11 mouse cellular contexts compared by ENCODE assay signal in genomic region chr9:61022371-61023026, GRCm38 (mm10).
A peak's percentile ranks its signal among the peaks of the same experiment; 100 is the strongest.
DNase-seq lines count a peak whose midpoint lies in the region; ATAC-seq lines count a peak whose summit lies in the region.
"Had no signal": no experiment of that assay in that cellular context is flagged by ENCODE, and none has a peak within 500 bp of the region (broad histone marks: within the 10 kb centered on the region; RNA-seq: fewer than 3 reads in every experiment).

No protein-coding gene starts in this region.

- H3K27ac ChIP-seq in liver, embryonic 15.5 days (replicated peaks) = no peak overlapping the region
- H3K27ac ChIP-seq in liver, embryonic 12.5 days = no peak overlapping the region
- H3K27ac ChIP-seq in hindbrain, embryonic 10.5 days = no peak overlapping the region
- H3K27ac ChIP-seq: hindbrain, embryonic 12.5 days had no signal

- DNase-seq in adrenal gland, adult (ENCODE audit: inconsistent age in 2 of 2, low spot score in 1 of 2) = peak; percentile 22 to 63
- no peak for DNase-seq in adrenal gland, postnatal 25 days
- peak; percentile 53 for DNase-seq in lung, postnatal 25 days (ENCODE audit: low spot score)
- DNase-seq in splenic B cell, adult 2 months (ENCODE audit: low read depth, low spot score) = peak; percentile 84
- no peak for DNase-seq in embryo, embryonic 10 days (ENCODE audit: low spot score)
- no peak for DNase-seq in hindbrain, embryonic 10.5 days (ENCODE audit: low spot score)
- DNase-seq: cerebellum, adult 11 months had no signal

- H3K4me1 ChIP-seq in liver, embryonic 15.5 days (replicated peaks) = no peaks in the 10 kb centered on the region; the same call in 1 of the 2 replicates
- no peaks in the 10 kb centered on the region for H3K4me1 ChIP-seq in liver, embryonic 12.5 days
- H3K4me1 ChIP-seq in hindbrain, embryonic 10.5 days (replicated peaks) = 0 out of 2 replicates have a peak, but pooled peaks cover 4% of the 10 kb centered on the region
- H3K4me1 ChIP-seq: embryonic facial prominence, embryonic 15.5 days; hindbrain, embryonic 12.5 days had no signal

- 19% methylated on average over 6 of the region's 6 CpGs for WGBS in liver, embryonic 15.5 days (ENCODE audit: insufficient replicate concordance)
- WGBS in liver, embryonic 12.5 days (ENCODE audit: insufficient replicate concordance) = 37% methylated on average over 6 of the region's 6 CpGs
- WGBS in hindbrain, embryonic 10.5 days = 85% methylated on average over 6 of the region's 6 CpGs

- ATAC-seq in liver, embryonic 15.5 days (ENCODE audit: insufficient read depth) = peak; percentile 44; the same call in 1 of the 2 replicates
- ATAC-seq in liver, embryonic 12.5 days = no peak

- no peak overlapping the region for H3K9ac ChIP-seq in liver, embryonic 15.5 days
- H3K9ac ChIP-seq in liver, embryonic 12.5 days = no peak overlapping the region
- H3K9ac ChIP-seq: embryonic facial prominence, embryonic 15.5 days; hindbrain, embryonic 12.5 days had no signal

- no peaks in the 10 kb centered on the region for H3K9me3 ChIP-seq in liver, embryonic 15.5 days (replicated peaks)
- 0 out of 2 replicates have a peak, but pooled peaks cover 4% of the 10 kb centered on the region for H3K9me3 ChIP-seq in liver, embryonic 12.5 days (replicated peaks)
- H3K9me3 ChIP-seq in hindbrain, embryonic 10.5 days = peaks cover 6% of the 10 kb centered on the region
- H3K9me3 ChIP-seq: embryonic facial prominence, embryonic 15.5 days; hindbrain, embryonic 12.5 days had no signal

- H3K4me3 ChIP-seq in liver, embryonic 15.5 days (replicated peaks) = no peak overlapping the region
- H3K4me3 ChIP-seq in liver, embryonic 12.5 days = no peak overlapping the region
- H3K4me3 ChIP-seq in hindbrain, embryonic 10.5 days = no peak overlapping the region
- H3K4me3 ChIP-seq: embryonic facial prominence, embryonic 15.5 days; hindbrain, embryonic 12.5 days had no signal

- no peak overlapping the region for H3K4me2 ChIP-seq in liver, embryonic 15.5 days
- no peak overlapping the region for H3K4me2 ChIP-seq in liver, embryonic 12.5 days
- H3K4me2 ChIP-seq: embryonic facial prominence, embryonic 15.5 days; hindbrain, embryonic 12.5 days had no signal

- H3K36me3 ChIP-seq in liver, embryonic 15.5 days (replicated peaks) = no peaks in the 10 kb centered on the region
- H3K36me3 ChIP-seq in liver, embryonic 12.5 days = no peaks in the 10 kb centered on the region
- no peaks in the 10 kb centered on the region for H3K36me3 ChIP-seq in splenic B cell, adult 2 months (ENCODE audit: control insufficient read depth, insufficient read depth, low read length, poor library complexity, severe bottlenecking)
- H3K36me3 ChIP-seq in hindbrain, embryonic 10.5 days = no peaks in the 10 kb centered on the region
- H3K36me3 ChIP-seq: embryonic facial prominence, embryonic 15.5 days; hindbrain, embryonic 12.5 days had no signal

- H3K27me3 ChIP-seq in liver, embryonic 15.5 days = peaks cover 4% of the 10 kb centered on the region
- peaks cover 22% of the 10 kb centered on the region for H3K27me3 ChIP-seq in liver, embryonic 12.5 days (replicated peaks)
- H3K27me3 ChIP-seq in splenic B cell, adult 2 months (ENCODE audit: control insufficient read depth, insufficient read depth, low read length, poor library complexity, severe bottlenecking) = no peaks in the 10 kb centered on the region
- peaks cover 32% of the 10 kb centered on the region for H3K27me3 ChIP-seq in hindbrain, embryonic 10.5 days (ENCODE audit: insufficient read depth, poor library complexity, severe bottlenecking)

Comparison
In these comparisons a context has a peak if more than half of its experiments do, and no peak if none do; other contexts are left out.
1. DNase-seq: peak in adrenal gland, adult (2 of 2), lung, postnatal 25 days (single experiment) and splenic B cell, adult 2 months (single experiment); none in adrenal gland, postnatal 25 days (single experiment), embryo, embryonic 10 days (single experiment) and hindbrain, embryonic 10.5 days (single experiment).